Mouse (Mus musculus): ENCODE measurements around the gene 3110082I17Rik. TPM values are rescaled to one million over a fixed set of nuclear protein-coding genes. Genes with fewer than 3 reads are reported as not detected.

3110082I17Rik gene
- total and polyA plus RNA-seq, 2 experiments from 2014 or later, result 4.3 to 14.9 TPM

DNA sequence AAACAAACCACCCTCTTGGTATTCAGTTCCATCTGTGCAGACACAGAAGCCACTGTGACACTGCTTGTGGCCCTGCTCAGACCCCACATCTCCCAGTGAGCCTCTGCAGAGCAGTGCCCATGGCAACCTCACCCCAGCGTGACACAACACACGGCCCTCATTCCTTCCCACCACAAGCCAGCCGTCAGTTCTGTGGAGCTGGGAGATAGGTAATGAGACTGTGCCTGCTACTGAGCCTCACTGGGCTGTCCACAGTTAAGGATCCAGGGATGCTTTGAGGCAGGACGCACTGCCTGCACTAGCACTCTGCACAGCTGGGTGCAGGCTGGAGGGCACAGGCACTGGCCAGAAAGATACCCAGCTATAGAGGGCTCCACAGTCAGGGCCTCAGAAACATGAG lies 10.4 kb downstream of the 3110082I17Rik start:
- WGBS, result 27% methylated on average over 4 of the region's 4 CpGs
- Histone ChIP-seq H3K4me2 (ENCODE audit: low read depth, low read length, poor library complexity, severe bottlenecking) (no peak overlapping the region), H3K27ac (ENCODE audit: low read depth, low read length) (no peak overlapping the region), H3K9me3 (ENCODE audit: low read length) (no peaks in the 10 kb centered on the region), H3K4me3 (ENCODE audit: low read depth, low read length) (no peak overlapping the region), H3K36me3 (ENCODE audit: insufficient read depth, low read length) (peaks cover under 1% of the 10 kb centered on the region; the same call in 1 of the 2 replicates), H3K9ac (replicated peaks; ENCODE audit: low read length, poor library complexity, severe bottlenecking) (no peak overlapping the region; the same call in 1 of the 2 replicates), H3K4me1 (ENCODE audit: insufficient read depth, low read length) (no peaks in the 10 kb centered on the region), H3K27me3 (ENCODE audit: insufficient read depth, low read length) (no peaks in the 10 kb centered on the region)
- TF ChIP-seq CTCF (IDR thresholded peaks at IDR 0.05), result no peak
- no peak for ATAC-seq (ENCODE audit: low FRiP score)
- DNase-seq (ENCODE audit: low spot score), result no peak

GRCm38 (mm10) chr5:139449161-139449791 lies 11.1 kb downstream of the 3110082I17Rik start:
- Histone ChIP-seq H3K4me2 (ENCODE audit: low read depth, low read length, poor library complexity, severe bottlenecking) (no peak overlapping the region), H3K27ac (ENCODE audit: low read depth, low read length) (no peak overlapping the region), H3K9ac (replicated peaks; ENCODE audit: low read length, poor library complexity, severe bottlenecking) (no peak overlapping the region; the same call in 1 of the 2 replicates), H3K9me3 (ENCODE audit: low read length) (no peaks in the 10 kb centered on the region), H3K27me3 (ENCODE audit: insufficient read depth, low read length) (no peaks in the 10 kb centered on the region), H3K4me3 (ENCODE audit: low read depth, low read length) (no peak overlapping the region), H3K4me1 (ENCODE audit: insufficient read depth, low read length) (no peaks in the 10 kb centered on the region), H3K36me3 (ENCODE audit: insufficient read depth, low read length) (no peaks in the 10 kb centered on the region)
- peak; percentile 49 for DNase-seq (ENCODE audit: low spot score)
- no peak for ATAC-seq (ENCODE audit: low FRiP score)
- 43% methylated on average over 5 of the region's 5 CpGs for WGBS
- no peak for TF ChIP-seq CTCF (IDR thresholded peaks at IDR 0.05)

- no peak for TF ChIP-seq CTCF (IDR thresholded peaks at IDR 0.05)
- DNase-seq (ENCODE audit: low spot score), result no peak
- Histone ChIP-seq H3K4me3 (ENCODE audit: low read depth, low read length) (no peak overlapping the region), H3K4me2 (ENCODE audit: low read depth, low read length, poor library complexity, severe bottlenecking) (no peak overlapping the region), H3K27me3 (ENCODE audit: insufficient read depth, low read length) (no peaks in the 10 kb centered on the region), H3K36me3 (ENCODE audit: insufficient read depth, low read length) (no peaks in the 10 kb centered on the region), H3K27ac (ENCODE audit: low read depth, low read length) (no peak overlapping the region), H3K9me3 (ENCODE audit: low read length) (no peaks in the 10 kb centered on the region), H3K4me1 (ENCODE audit: insufficient read depth, low read length) (no peaks in the 10 kb centered on the region), H3K9ac (replicated peaks; ENCODE audit: low read length, poor library complexity, severe bottlenecking) (no peak overlapping the region)
- no peak for ATAC-seq (ENCODE audit: low FRiP score)
- WGBS, result 69% methylated on average over 6 of the region's 6 CpGs
These were observed 12.3 kb downstream of the 3110082I17Rik start for GRCm38 (mm10) chr5:139448025-139448424.

DNA sequence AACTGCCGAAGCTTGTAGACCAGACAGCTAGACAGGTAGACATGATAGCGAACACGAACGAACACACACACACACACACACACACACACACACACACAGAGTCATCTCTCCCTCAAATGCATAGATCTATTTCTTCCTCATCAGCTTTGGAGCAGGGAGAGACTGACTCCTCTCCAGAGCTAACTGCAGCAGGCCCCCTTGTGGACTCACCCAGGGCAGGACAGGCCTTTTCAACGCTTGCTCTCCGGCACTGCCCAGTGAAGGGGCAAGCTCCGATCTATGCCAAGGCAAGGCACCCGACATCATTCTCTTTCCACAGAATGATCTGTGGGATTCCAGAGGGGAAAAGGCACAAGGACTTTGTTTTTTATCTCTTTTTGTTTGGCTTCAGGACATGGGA lies 15.1 kb downstream of the 3110082I17Rik start:
- WGBS, result 79% methylated on average over 8 of the region's 8 CpGs
- Histone ChIP-seq H3K9me3 (ENCODE audit: low read length) (no peaks in the 10 kb centered on the region), H3K4me3 (ENCODE audit: low read depth, low read length) (no peak overlapping the region), H3K4me1 (ENCODE audit: insufficient read depth, low read length) (no peaks in the 10 kb centered on the region), H3K9ac (replicated peaks; ENCODE audit: low read length, poor library complexity, severe bottlenecking) (no peak overlapping the region), H3K27ac (ENCODE audit: low read depth, low read length) (no peak overlapping the region), H3K36me3 (ENCODE audit: insufficient read depth, low read length) (no peaks in the 10 kb centered on the region), H3K4me2 (ENCODE audit: low read depth, low read length, poor library complexity, severe bottlenecking) (no peak overlapping the region), H3K27me3 (ENCODE audit: insufficient read depth, low read length) (no peaks in the 10 kb centered on the region)
- ATAC-seq (ENCODE audit: low FRiP score) (no peak), DNase-seq (ENCODE audit: low spot score) (no peak)
- TF ChIP-seq CTCF (IDR thresholded peaks at IDR 0.05), result peak; percentile 61

DNA sequence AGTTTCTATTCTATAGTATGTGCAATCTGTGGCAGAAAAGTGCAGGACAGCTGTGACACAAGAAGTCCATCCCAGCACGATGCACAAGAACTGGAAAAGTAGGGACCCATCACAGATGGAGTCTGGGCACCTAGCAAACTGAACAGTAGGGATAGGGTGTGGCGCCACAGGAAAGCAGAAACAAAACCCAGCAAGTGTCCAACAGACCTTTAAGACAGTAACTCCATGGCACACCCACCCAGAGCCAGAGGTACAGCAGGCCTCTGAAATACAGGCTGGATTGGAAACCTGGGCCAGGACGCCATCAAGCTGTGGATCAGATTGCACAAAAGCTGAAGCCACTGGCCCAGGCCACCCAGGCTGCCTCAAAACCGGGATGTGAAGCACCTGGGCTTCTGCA lies 17.4 kb downstream of the 3110082I17Rik start:
- Histone ChIP-seq H3K4me3 (ENCODE audit: low read depth, low read length) (no peak overlapping the region), H3K27ac (ENCODE audit: low read depth, low read length) (peak overlapping the region; percentile 39; the same call in 1 of the 2 replicates), H3K9ac (replicated peaks; ENCODE audit: low read length, poor library complexity, severe bottlenecking) (no peak overlapping the region), H3K9me3 (ENCODE audit: low read length) (no peaks in the 10 kb centered on the region), H3K4me1 (ENCODE audit: insufficient read depth, low read length) (no peaks in the 10 kb centered on the region), H3K36me3 (ENCODE audit: insufficient read depth, low read length) (no peaks in the 10 kb centered on the region), H3K27me3 (ENCODE audit: insufficient read depth, low read length) (no peaks in the 10 kb centered on the region), H3K4me2 (ENCODE audit: low read depth, low read length, poor library complexity, severe bottlenecking) (no peak overlapping the region)
- ATAC-seq (ENCODE audit: low FRiP score) (no peak), DNase-seq (ENCODE audit: low spot score) (no peak)
- TF ChIP-seq CTCF (IDR thresholded peaks at IDR 0.05), result no peak
- WGBS, result 78% methylated on average over 4 of the region's 4 CpGs

DNA sequence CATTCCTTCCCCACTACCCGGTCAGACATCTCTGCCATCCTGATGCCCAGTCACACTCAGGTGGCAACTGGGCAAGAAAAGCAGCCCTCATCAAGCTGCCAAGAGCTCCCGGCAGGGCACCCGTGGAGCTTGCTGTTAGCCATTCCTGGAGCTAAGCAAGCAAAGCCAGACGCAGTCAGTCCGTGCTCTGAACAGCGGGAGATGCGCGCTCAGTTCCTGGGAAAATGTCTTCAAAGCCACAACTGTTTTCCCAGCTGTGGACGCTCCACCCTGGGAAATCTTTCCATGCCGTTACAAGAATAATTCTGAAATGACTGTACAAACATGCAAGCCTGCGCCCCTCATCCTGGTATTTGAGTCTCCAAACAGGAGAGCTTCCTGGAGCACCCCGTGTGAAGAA lies 17.9 kb downstream of the 3110082I17Rik start:
- TF ChIP-seq CTCF (IDR thresholded peaks at IDR 0.05), result no peak
- Histone ChIP-seq H3K9ac (replicated peaks; ENCODE audit: low read length, poor library complexity, severe bottlenecking) (no peak overlapping the region), H3K36me3 (ENCODE audit: insufficient read depth, low read length) (no peaks in the 10 kb centered on the region), H3K27ac (ENCODE audit: low read depth, low read length) (peak overlapping the region; percentile 39; the same call in 1 of the 2 replicates), H3K4me3 (ENCODE audit: low read depth, low read length) (no peak overlapping the region), H3K4me2 (ENCODE audit: low read depth, low read length, poor library complexity, severe bottlenecking) (no peak overlapping the region), H3K27me3 (ENCODE audit: insufficient read depth, low read length) (no peaks in the 10 kb centered on the region), H3K4me1 (ENCODE audit: insufficient read depth, low read length) (no peaks in the 10 kb centered on the region), H3K9me3 (ENCODE audit: low read length) (no peaks in the 10 kb centered on the region)
- 67% methylated on average over 12 of the region's 12 CpGs for WGBS
- DNase-seq (ENCODE audit: low spot score), result no peak
- no peak for ATAC-seq (ENCODE audit: low FRiP score)
